Mouse (Mus musculus): ENCODE data around the gene Olfr1243.
"Not testable (repeated sequence)": the region's sequence is repeated elsewhere in the genome, so short reads cannot be mapped to it uniquely, and the experiment has no call there.

Olfr1243 gene

GRCm38 (mm10) chr2:89531387-89531786 lies at the start of gene Olfr1243:
Gene Olfr1243 (minus strand): TSS chr2:89531487.
- no peak for DNase-seq

- no peak for DNase-seq
Observed at GRCm38 (mm10) chr2:89578347-89578746, 47.1 kb upstream of the Olfr1243 start, which contains the start of gene Olfr1245. Gene Olfr1245 (minus strand): TSS chr2:89578447.

GRCm38 (mm10) chr2:89562706-89563105 lies 31.4 kb upstream of the Olfr1243 start:
- DNase-seq, result not testable (repeated sequence)

GRCm38 (mm10) chr2:89544516-89544915 lies 13.2 kb upstream of the Olfr1243 start:
- no peak for DNase-seq

- no peak for DNase-seq
Observed at GRCm38 (mm10) chr2:89539923-89540322, 8.6 kb upstream of the Olfr1243 start.

- no peak for DNase-seq
Observed at GRCm38 (mm10) chr2:89498235-89498634, 33.1 kb downstream of the Olfr1243 start, which contains the start of gene Olfr1242. Gene Olfr1242 (minus strand): TSS chr2:89498335.

- no peak for DNase-seq
Observed at GRCm38 (mm10) chr2:89487026-89487425, 44.3 kb downstream of the Olfr1243 start, which contains the start of gene Olfr1241. Gene Olfr1241 (minus strand): TSS chr2:89487126.

Data from thymus, postnatal 14 days (tissue).